Mouse (Mus musculus) liver, adult 2 months (tissue): Measurements from ENCODE around the gene Ptges3l. TPM values are rescaled to one million over a fixed set of nuclear protein-coding genes. Genes with fewer than 3 reads are reported as not detected.

Experiments used
- DNase-seq: peaks from one replicate; pipeline ENCODE4 v3.0.0-alpha.2; 2011; ENCODE audit warnings: low read depth, low spot score; ENCODE audit errors: extremely low read depth
- H3K27ac ChIP-seq: fragments of 200-500 bp; replicated peaks from 2 replicates; pipeline ENCODE4 v1.5.1; 2012; ENCODE audit warnings: low read depth, mild to moderate bottlenecking, control low read depth, inconsistent platforms, low read length; ENCODE audit not compliant: insufficient read depth
- H3K27me3 ChIP-seq: fragments of 200-500 bp; 2 replicates; pipeline ENCODE4 v1.6.1; 2012; ENCODE audit warnings: mild to moderate bottlenecking, moderate library complexity, low read length, inconsistent platforms; ENCODE audit not compliant: control insufficient read depth, insufficient read depth
- H3K36me3 ChIP-seq: fragments of 200-500 bp; 2 replicates; pipeline ENCODE4 v1.6.1; 2012; ENCODE audit warnings: low read length, inconsistent platforms; ENCODE audit not compliant: control insufficient read depth, insufficient read depth
- H3K4me1 ChIP-seq: fragments of 200-500 bp; 2 replicates; pipeline ENCODE4 v1.6.1; 2011; ENCODE audit warnings: low read length; ENCODE audit not compliant: control insufficient read depth, insufficient read depth
- H3K4me3 ChIP-seq: fragments of 200-500 bp; 2 replicates; pipeline ENCODE4 v1.5.1; 2011; ENCODE audit warnings: low read depth, mild to moderate bottlenecking, control low read depth, low read length, moderate library complexity; ENCODE audit not compliant: insufficient read depth
- H3K79me2 ChIP-seq: fragments of 200-500 bp; 2 replicates; pipeline ENCODE4 v1.6.1; 2012; ENCODE audit warnings: inconsistent platforms, mild to moderate bottlenecking, low read length, moderate library complexity; ENCODE audit not compliant: control insufficient read depth, insufficient read depth
- H3K9ac ChIP-seq: fragments of 200-500 bp; 2 replicates; pipeline ENCODE4 v1.6.1; 2012; ENCODE audit warnings: low read depth, mild to moderate bottlenecking, control low read depth, inconsistent platforms, low read length
- CTCF ChIP-seq: fragments of 200-500 bp; IDR thresholded peaks from 2 replicates; pipeline ENCODE4 v1.5.1; 2011; ENCODE audit warnings: low read depth, low read length, control low read depth
- POLR2A ChIP-seq: fragments of 200-500 bp; IDR thresholded peaks from 2 replicates; pipeline ENCODE4 v1.6.1; 2011; ENCODE audit warnings: low read length, control low read depth; ENCODE audit not compliant: insufficient read depth; ENCODE audit errors: extremely low read depth
- WGBS: fragments of 180-500 bp; shearing (Covaris S2); methylation state at CpG from one replicate; pipeline ENCODE4 v1.1.7; 2018; 5-methylcytosine and 5-hydroxymethylcytosine counted together
- polyA plus RNA-seq: library from polyadenylated mRNA; depleted of rRNA; stranded (reverse); fragments of >200 nt; gene quantifications from 2 replicates; pipeline ENCODE4 v1.2.3, GENCODE M21; 2012
- total RNA-seq: library from RNA; depleted of rRNA; stranded (reverse); fragments of >200 nt; gene quantifications from 2 replicates; pipeline ENCODE4 v1.2.3, GENCODE M21; 2014

Gene Ptges3l
- total and polyA plus RNA-seq, 2 experiments = 0.46 to 0.93 TPM

GRCm38 (mm10) chr11:101436916-101437315, 11.8 kb upstream of the Ptges3l start:
- Histone ChIP-seq H3K79me2 (no peaks in the 10 kb centered on the region), H3K27me3 (no peaks in the 10 kb centered on the region), H3K36me3 (peaks cover 11% of the 10 kb centered on the region), H3K27ac (no peak overlapping the region), H3K4me3 (no peak overlapping the region), H3K9ac (no peak overlapping the region), H3K4me1 (no peaks in the 10 kb centered on the region)
- 94% methylated on average over 4 of the region's 4 CpGs for WGBS
- TF ChIP-seq CTCF (no peak), POLR2A (no peak)
- DNase-seq = no peak

- TF ChIP-seq POLR2A = no peak
- no peak for TF ChIP-seq CTCF
- Histone ChIP-seq H3K4me3 (no peak overlapping the region), H3K27ac (no peak overlapping the region), H3K9ac (no peak overlapping the region), H3K36me3 (peaks cover 18% of the 10 kb centered on the region), H3K27me3 (no peaks in the 10 kb centered on the region), H3K4me1 (no peaks in the 10 kb centered on the region), H3K79me2 (no peaks in the 10 kb centered on the region)
- WGBS = 80% methylated on average over 4 of the region's 4 CpGs
- no peak for DNase-seq
Measured at GRCm38 (mm10) chr11:101435831-101436230, 10.7 kb upstream of the Ptges3l start.

GRCm38 (mm10) chr11:101433396-101433795, 8.3 kb upstream of the Ptges3l start:
- H3K79me2 ChIP-seq = no peaks in the 10 kb centered on the region; the same call in 1 of the 2 replicates
- no peak for DNase-seq
- WGBS = 78% methylated on average over 13 of the region's 13 CpGs
- no peak for TF ChIP-seq POLR2A
- TF ChIP-seq CTCF = no peak
- no peaks in the 10 kb centered on the region for H3K4me1 ChIP-seq
- no peak overlapping the region for H3K4me3 ChIP-seq
- H3K9ac ChIP-seq = no peak overlapping the region
- no peaks in the 10 kb centered on the region for H3K27me3 ChIP-seq
- H3K36me3 ChIP-seq = peaks cover 24% of the 10 kb centered on the region
- no peak overlapping the region for H3K27ac ChIP-seq

GRCm38 (mm10) chr11:101431327-101431726, 6.2 kb upstream of the Ptges3l start:
- peaks cover 3% of the 10 kb centered on the region for H3K4me1 ChIP-seq
- no peaks in the 10 kb centered on the region; the same call in 1 of the 2 replicates for H3K79me2 ChIP-seq
- no peak overlapping the region for H3K27ac ChIP-seq
- no peak for DNase-seq
- no peak overlapping the region for H3K4me3 ChIP-seq
- no peaks in the 10 kb centered on the region for H3K27me3 ChIP-seq
- H3K9ac ChIP-seq = no peak overlapping the region
- peaks cover 24% of the 10 kb centered on the region for H3K36me3 ChIP-seq
- 93% methylated on average over 9 of the region's 9 CpGs for WGBS
- TF ChIP-seq CTCF = no peak
- TF ChIP-seq POLR2A = no peak

GRCm38 (mm10) chr11:101426165-101426564, 1.0 kb upstream of the Ptges3l start:
- peaks cover 11% of the 10 kb centered on the region; the same call in 1 of the 2 replicates for H3K79me2 ChIP-seq
- no peak overlapping the region for H3K9ac ChIP-seq
- peaks cover 10% of the 10 kb centered on the region for H3K36me3 ChIP-seq
- H3K4me1 ChIP-seq = peaks cover 14% of the 10 kb centered on the region
- DNase-seq = no peak
- H3K27ac ChIP-seq = no peak overlapping the region
- TF ChIP-seq CTCF (no peak), POLR2A (no peak)
- WGBS = 61% methylated on average over 8 of the region's 8 CpGs
- H3K4me3 ChIP-seq = peak overlapping the region; percentile 17; the same call in 1 of the 2 replicates
- H3K27me3 ChIP-seq = no peaks in the 10 kb centered on the region

- 10% methylated on average over 23 of the region's 23 CpGs for WGBS
- Histone ChIP-seq H3K9ac (peak within 1 kb of the TSS; percentile 95), H3K27ac (peak within 1 kb of the TSS; percentile 72), H3K27me3 (no peaks in the 10 kb centered on the region), H3K36me3 (no peaks in the 10 kb centered on the region), H3K4me3 (peak within 1 kb of the TSS; percentile 97), H3K4me1 (peaks cover 14% of the 10 kb centered on the region), H3K79me2 (peaks cover 11% of the 10 kb centered on the region; the same call in 1 of the 2 replicates)
- no peak for DNase-seq
- TF ChIP-seq CTCF = no peak
- no peak for TF ChIP-seq POLR2A
Measured at GRCm38 (mm10) chr11:101424105-101424851, 855 bp downstream of the Ptges3l start, which contains the start of gene Gm27029. Gm27029 (minus strand) TSS chr11:101424796.
